Mouse (Mus musculus): ENCODE data around the gene Anxa11. TPM values are rescaled to one million over a fixed set of nuclear protein-coding genes. Genes with fewer than 3 reads are reported as not detected.
"Not testable (repeated sequence)": the region's sequence is repeated elsewhere in the genome, so short reads cannot be mapped to it uniquely, and the experiment has no call there.

Gene Anxa11
- total RNA-seq, 2 experiments from 2014 or later = 5.1 to 26.0 TPM

DNA sequence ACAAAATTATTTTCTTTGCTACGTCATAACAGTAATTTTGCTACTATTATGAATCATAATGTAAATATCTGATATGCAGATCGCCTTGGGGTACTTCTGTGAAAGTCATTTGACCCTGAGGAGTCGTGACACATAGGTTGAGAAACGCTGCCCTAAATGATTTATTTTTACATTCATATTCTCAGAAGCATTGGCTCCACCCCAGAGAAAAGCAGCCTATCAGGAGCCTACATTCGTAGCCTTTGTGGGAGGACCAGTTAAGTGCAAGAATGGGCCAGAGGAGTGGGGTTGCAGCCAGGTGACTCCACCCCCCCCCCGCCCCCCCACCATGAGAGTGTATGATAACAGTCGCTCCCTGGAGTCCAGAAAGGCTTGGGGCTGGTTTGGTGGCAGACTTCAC is 2.2 kb upstream of the Anxa11 start:
- ATAC-seq (replicated peaks; ENCODE audit: low FRiP score, poor library complexity, severe bottlenecking) = no peak

DNA sequence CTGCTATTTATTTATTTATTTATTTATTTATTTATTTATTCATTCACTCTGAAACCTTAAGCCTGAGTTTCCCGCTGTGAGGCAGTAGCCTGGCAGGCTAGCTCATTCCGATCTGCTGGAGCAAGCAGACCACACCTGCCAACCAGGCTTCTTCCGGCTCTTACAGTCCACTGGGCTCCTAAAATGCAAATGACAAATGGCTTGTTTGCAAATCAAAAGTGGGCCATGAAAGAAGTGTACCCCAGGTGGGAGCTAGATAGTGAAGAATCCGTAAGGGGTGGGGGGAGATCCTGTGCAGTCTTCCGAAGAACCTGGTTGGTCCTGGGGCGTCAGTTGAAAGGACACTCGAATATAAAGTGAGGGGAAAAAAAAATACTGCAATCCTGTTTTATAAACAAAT is 995 bp upstream of the Anxa11 start:
- no peak for ATAC-seq (replicated peaks; ENCODE audit: low FRiP score, poor library complexity, severe bottlenecking)

DNA sequence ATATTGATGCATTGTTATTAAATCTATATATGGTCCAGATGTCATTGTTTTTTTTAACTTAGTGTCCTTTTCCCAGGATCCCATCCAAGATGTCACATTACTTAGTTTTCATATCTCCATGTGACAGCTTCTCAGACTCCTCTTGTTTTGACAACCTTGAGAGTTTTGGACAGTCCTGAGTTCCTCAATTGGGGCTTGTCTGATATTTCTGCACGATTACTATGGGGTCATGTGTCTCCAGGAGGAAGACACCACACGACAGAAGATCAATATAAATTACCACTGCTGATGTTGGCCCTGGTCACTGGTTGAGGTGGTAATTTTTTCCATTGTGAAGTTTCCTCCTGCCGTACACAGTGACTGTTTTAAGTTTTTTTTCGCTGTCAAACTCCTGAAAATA is 377 bp upstream of the Anxa11 start:
- ATAC-seq (replicated peaks; ENCODE audit: low FRiP score, poor library complexity, severe bottlenecking) = no peak

DNA sequence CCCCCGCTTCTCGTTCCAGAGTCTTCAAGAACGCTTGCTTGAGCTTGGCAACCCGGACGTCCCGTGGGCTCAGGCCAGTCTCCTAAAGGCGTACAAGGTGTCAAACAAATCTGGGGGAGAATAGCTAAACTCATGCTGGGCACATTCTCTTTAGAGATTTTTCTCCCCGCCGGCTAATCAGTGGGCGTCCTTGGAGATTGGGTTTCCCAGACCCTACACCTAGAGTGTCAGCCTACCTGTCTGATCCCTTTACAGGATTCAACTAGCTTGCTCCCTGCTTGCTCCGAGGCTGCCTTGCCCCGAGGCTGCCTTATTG is 690 bp downstream of the Anxa11 start:
- peak; percentile 50 for ATAC-seq (replicated peaks; ENCODE audit: low FRiP score, poor library complexity, severe bottlenecking)

- no peak for ATAC-seq (replicated peaks; ENCODE audit: low FRiP score, poor library complexity, severe bottlenecking)
Measured at GRCm38 (mm10) chr14:25844372-25844771, 2.4 kb downstream of the Anxa11 start.

DNA sequence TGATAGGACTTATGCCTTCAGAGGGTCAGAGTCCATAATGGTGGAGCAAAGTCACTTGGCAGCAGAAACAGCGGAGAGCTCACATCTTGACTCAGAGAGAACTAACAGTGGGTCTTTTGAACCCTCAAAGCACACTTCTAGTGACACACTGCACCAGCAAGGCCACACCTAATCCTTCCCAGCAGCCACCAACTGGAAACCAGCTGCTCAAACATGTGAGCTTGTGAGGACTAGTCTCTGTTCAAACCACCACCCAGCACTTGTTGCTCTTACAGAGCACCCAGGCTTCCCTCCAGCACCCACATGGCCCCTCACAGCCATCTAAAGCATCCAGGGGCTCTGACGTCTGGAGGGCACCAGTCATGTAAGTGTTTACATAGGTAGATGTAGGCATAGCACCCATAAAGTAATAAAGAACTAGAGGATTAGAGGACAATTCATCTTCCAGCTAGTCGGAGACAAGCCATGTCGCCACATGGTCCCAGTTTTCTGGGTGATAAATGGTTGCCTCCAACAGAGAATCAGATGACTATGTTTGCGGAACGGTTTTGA is 4.0 kb downstream of the Anxa11 start:
- ATAC-seq (replicated peaks; ENCODE audit: low FRiP score, poor library complexity, severe bottlenecking) = no peak

DNA sequence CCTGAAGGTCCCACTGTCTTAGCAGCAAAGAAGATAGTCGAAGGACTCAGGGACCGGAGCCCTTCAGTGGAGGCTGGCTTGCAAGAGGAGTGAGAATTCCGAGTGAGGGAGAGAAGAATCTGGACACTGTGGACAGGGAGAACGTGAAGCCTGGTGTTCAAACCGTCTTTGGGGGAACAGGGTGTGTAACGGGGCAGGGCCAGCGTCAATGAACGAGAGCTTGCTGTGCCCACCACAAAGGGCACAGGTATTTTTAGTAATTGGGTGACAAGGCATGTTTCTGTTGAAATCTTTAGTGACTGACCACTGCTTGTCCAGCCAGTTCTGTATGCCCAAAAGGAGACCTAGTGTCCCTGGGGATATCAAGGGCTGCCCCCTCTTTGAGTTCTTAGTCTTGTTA is 4.6 kb downstream of the Anxa11 start:
- no peak for ATAC-seq (replicated peaks; ENCODE audit: low FRiP score, poor library complexity, severe bottlenecking)

DNA sequence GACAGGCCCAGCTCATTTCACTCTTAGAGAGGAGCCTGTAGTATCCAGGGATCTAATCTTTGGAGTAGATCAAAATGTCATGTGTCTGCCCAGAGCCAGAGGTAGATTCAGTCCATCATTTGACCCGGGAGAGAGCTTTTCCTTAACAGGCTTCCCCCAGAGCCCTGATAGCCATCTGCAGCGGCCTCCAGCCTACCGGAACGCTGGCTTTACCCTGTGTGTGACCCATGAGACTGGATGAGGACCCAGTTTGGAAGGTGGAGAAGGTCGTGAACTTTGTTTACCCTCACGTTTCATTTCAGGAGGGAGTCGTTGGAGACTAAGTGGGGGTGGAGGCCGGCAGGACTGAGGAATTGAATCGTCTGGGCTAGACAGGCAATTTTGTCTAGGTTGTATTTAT is 5.7 kb downstream of the Anxa11 start:
- ATAC-seq (replicated peaks; ENCODE audit: low FRiP score, poor library complexity, severe bottlenecking) = no peak

DNA sequence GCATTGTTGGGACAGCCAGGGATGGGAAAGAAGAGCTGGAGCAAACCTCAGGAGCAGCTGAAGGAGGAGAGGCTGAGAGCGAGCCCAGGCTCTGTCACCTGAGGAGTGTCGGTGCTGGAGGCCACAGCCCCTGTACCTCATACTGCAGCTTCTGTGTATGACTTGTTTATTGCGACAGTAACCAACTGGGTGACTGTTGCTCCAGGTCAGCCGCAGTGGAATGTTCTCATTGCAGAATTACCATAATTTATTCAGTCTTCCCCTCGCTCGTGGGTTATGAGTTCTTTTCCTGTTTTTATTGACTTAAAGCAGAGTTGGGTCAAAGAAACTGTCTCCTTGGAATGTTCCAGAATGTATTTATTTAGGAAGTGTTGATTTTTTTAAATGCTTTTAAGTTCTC is 6.3 kb downstream of the Anxa11 start:
- no peak for ATAC-seq (replicated peaks; ENCODE audit: low FRiP score, poor library complexity, severe bottlenecking)

- not testable (repeated sequence) for ATAC-seq (replicated peaks; ENCODE audit: low FRiP score, poor library complexity, severe bottlenecking)
Measured at GRCm38 (mm10) chr14:25848708-25849107, 6.8 kb downstream of the Anxa11 start.

- ATAC-seq (replicated peaks; ENCODE audit: low FRiP score, poor library complexity, severe bottlenecking) = no peak
Measured at GRCm38 (mm10) chr14:25850433-25850832, 8.5 kb downstream of the Anxa11 start.

GRCm38 (mm10) chr14:25851189-25851588 is 9.2 kb downstream of the Anxa11 start:
- no peak for ATAC-seq (replicated peaks; ENCODE audit: low FRiP score, poor library complexity, severe bottlenecking)

GRCm38 (mm10) chr14:25852121-25852561 is 10.2 kb downstream of the Anxa11 start:
- no peak for ATAC-seq (replicated peaks; ENCODE audit: low FRiP score, poor library complexity, severe bottlenecking)

- no peak for ATAC-seq (replicated peaks; ENCODE audit: low FRiP score, poor library complexity, severe bottlenecking)
Measured at GRCm38 (mm10) chr14:25853295-25853694, 11.3 kb downstream of the Anxa11 start.

DNA sequence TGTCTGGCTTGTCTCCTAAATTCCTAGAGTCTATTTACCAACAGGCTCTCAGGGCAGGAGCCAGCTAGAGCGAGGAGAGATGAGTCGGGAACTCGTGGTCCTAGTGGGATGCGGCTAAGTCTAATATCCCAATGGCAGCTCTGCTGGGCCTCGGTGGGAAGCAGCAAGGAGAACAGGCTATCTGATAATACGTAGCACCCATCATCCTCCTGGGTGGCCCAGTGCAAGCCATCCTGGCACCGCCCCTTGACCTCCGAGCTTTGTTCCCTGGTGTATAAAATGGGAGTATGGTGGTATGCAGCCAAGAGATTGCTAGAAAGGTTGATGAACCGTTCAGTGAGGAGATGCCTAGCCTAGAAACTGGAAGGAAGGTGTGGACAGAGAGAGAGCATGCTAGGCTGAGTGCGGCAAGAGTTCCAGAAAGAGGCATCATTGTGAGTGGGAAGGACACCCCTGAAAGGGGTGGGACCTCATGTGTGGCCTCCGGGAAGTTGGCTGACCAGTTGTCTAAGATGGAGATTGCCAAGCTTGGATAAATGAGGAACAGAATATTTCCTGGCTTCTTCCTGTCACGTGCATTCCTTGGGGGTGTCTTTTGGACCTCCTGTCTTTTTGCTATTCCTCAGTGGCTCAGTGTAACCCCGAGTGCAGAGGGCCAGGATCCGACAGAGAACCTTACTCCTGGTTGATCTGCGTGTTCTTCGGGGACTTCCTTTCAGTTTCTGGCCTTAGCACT is 11.9 kb downstream of the Anxa11 start:
- no peak for ATAC-seq (replicated peaks; ENCODE audit: low FRiP score, poor library complexity, severe bottlenecking)

DNA sequence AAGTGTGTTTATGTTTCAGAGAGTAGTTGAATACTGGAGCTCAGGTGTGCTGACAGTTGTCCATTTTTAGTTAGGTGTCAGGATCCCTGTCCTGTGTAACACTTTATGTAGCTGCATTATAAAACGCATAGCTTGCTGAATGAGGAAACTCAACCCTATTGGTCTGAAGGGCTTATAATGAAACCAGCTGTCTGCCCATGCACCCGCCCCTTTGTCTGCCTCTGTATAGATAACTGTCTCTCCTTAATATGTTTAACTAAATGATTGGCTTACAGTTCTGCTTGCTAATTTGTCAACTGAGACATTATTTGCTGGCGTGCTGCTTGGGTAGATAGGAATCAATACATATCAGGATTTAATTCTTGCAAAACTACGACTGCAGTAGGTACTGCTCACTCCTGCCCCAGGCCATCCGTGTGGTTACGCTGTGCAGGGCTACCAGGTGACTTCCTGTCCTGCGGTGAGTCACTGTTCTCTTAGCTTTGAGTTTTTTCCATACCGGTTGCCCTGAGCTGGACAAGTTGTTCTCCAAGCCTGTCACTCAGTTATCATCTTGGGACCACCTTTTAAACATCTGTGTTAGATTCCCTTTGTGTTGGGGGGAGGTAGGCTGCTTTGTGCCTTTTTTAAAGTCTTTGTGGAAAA is 13.4 kb downstream of the Anxa11 start:
- ATAC-seq (replicated peaks; ENCODE audit: low FRiP score, poor library complexity, severe bottlenecking) = peak; percentile 50

DNA sequence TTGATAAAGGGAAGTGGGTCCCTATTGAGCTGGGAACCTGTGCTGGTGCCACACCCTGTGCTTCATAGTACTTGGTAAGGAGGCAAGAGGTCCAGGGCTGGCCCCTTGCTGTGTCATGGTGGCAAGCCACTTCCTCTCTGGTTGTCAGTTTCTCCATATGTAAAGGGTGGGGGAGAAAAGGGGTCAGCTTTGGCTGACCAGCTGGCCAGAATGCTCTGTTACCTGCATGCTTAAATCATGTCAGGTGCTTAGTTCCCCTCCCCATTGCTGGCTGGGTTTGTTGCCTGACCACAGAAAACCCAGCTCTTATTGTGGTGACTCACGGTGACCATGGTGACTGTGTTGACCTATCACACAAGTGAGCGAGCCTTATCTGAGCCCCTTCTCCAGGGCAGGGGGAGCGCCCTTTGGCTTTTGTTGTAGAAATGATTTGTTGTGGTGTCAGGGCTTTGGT is 15.2 kb downstream of the Anxa11 start:
- no peak for ATAC-seq (replicated peaks; ENCODE audit: low FRiP score, poor library complexity, severe bottlenecking)

- no peak for ATAC-seq (replicated peaks; ENCODE audit: low FRiP score, poor library complexity, severe bottlenecking)
Measured at GRCm38 (mm10) chr14:25857940-25858339, 16.0 kb downstream of the Anxa11 start.

DNA sequence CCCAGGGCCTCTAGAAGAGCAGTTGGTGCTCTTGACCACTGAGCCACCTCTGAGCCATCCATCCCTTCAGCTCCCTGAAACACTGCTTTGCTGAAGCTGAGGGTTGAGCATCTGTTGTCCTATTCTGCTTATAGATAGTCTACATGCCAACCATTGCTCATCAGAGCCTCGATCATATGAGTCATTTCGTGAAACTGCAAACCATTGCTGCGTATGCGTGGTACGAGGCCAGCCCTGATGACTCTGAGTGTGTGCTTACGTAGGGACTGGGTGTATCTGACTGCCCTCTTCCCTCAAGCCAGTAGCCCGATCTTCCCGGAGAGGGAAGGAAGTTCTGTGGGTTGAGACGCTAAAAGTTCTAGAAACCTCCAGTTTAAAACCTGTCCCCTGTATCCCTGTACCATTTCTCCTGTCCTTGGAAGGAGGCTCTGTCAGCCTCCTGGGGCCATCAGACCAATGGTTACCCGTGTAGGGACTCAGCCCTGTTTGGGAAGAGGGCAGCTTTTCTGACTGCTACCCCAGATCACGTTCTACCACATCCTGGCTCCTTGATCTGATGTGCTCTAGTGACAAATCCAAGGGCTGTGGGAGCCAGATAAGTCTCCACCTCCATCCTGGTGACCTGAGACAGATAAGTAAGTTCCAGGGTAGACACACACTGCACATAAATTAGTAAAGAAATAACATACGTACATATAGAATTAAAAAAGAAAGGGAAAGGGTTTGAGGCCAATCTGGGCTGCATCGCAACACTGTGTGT is 20.0 kb downstream of the Anxa11 start:
- peak; percentile 82 for ATAC-seq (replicated peaks; ENCODE audit: low FRiP score, poor library complexity, severe bottlenecking)

DNA sequence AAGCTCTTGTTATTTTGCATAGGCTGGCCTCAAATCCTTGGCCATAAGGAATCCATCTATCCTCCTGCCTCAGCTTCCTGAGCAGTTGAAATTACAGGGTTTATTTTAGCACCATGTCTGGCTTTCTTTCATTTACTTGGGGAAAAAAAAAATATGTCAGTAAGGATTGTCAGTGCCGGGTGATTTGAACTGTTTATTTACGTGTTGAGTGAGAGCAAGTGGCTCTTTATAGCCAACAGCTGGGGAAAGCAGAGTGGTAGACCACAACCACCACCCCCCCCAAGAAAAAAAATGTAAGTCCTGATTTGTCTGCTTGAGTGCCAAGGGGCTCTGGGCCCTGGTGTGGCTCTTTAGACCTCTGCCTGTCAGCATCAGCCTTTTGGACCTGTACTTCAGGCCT is 21.8 kb downstream of the Anxa11 start:
- no peak for ATAC-seq (replicated peaks; ENCODE audit: low FRiP score, poor library complexity, severe bottlenecking)

DNA sequence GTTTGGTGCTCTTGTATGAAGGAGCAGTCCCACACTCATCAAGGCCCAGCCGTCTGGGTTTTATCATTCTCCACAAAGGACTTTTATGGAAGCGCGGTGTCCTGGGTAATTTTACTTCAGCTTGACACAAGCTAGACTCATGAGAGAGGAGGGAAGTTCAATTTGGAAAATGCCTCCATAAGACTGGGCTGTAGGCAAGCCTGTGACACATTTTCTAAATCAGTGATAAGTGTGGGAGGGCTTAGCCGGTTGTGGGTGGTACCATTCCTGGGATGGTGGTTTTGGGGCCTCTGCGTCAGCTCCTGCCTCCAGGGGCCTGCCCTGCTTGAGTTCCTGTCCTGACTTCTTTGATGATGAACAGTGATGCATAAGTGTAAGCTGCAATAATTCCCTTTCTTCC is 23.3 kb downstream of the Anxa11 start:
- no peak for ATAC-seq (replicated peaks; ENCODE audit: low FRiP score, poor library complexity, severe bottlenecking)

Data from erythroid progenitor cell, adult 5-6 weeks (primary cell).